Mouse (Mus musculus) layer of hippocampus, postnatal 10 days (tissue): Measurements from ENCODE around the gene Otogl. TPM values are rescaled to one million over a fixed set of nuclear protein-coding genes. Genes with fewer than 3 reads are reported as not detected.

ENCODE experiments used
- DNase-seq, 2 experiments: peaks; one replicate each; pipeline ENCODE4 v3.0.0; 2021; ENCODE audit warnings: low spot score in 2 of 2
- total RNA-seq, 2 experiments: library from RNA; stranded (reverse); gene quantifications; 2 replicates each; pipeline ENCODE4 v1.2.3; 2021

The Otogl gene
- total RNA-seq, 2 experiments from 2014 or later = 1.1 to 1.5 TPM

GRCm38 (mm10) chr10:107913013-107913412, 1.1 kb upstream of the Otogl start:
- no peak for DNase-seq

DNA sequence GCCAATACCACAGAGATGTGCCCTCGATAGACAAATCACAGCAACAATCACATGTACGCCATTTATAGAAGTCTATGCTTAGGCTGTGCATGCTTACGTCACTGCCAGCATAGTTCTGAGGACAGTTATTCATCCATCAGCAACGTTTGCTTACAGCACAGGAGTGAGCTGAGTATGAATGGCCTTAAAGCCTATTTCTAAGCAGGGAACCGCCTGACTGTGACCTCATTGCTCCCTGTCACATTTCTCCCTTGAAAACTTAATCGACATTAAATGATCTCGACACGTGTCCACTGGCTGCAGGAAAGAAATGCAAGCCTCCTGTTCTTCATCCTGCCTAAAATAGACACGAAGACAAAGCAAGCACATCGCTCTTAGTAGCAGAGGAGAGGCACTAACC, 5.5 kb downstream of the Otogl start:
- no peak for DNase-seq

DNA sequence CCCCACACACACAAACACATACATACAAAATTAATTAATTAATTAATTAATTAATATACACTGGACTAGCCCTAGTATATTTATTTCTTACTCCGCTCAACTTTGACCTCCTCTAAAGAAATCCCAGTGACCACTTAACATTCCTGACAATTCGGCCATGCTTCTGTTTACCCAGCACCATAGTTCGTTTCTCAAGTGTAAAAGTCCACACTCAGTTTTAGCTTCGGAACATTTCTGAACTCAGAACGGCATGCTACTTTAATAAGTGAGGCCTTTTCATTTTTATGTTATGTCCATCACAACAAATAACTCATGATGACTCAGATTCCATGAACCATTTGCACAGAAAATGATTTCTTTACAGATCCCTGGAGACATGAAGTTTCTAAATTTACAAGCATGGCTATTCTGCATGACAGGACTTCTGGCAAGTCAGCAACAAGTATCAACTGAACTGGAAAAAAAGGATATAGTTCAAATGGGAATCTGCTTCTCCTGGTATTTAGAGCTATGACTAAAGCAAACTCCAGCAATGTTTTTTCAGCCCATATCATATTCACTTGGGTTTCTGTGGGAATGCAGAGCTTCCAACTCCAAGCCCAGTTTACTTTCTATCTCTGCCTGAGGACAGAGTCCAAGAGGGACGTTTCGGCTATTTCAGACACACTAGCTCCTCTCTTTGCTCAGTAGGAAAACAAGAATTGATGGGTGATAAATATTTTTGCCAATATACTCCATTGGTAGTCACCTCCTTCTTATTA, 6.5 kb downstream of the Otogl start:
- no peak for DNase-seq

- no peak for DNase-seq
Observed at GRCm38 (mm10) chr10:107901958-107902357, 10.0 kb downstream of the Otogl start.

- DNase-seq = no peak
Observed at GRCm38 (mm10) chr10:107901204-107901879, 10.6 kb downstream of the Otogl start.

DNA sequence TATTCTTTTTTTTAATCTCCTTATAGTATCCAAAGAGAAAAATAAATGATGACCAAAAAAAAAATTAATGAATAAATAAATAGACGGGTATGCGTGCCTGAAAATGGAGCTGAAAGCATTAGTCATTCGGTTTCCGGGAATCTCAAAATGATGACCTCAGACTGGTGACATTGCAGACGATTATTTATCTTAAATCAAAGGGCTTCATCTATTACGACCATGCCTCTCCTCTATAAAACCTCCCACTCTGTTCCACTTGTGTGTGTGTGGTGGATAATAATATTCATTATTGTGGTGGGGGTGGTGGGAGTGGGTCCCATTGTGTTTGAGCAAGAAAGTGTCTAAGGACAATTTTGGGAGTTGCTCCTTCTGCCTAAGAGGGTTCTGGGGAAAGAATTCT, 12.0 kb downstream of the Otogl start:
- DNase-seq = no peak

DNA sequence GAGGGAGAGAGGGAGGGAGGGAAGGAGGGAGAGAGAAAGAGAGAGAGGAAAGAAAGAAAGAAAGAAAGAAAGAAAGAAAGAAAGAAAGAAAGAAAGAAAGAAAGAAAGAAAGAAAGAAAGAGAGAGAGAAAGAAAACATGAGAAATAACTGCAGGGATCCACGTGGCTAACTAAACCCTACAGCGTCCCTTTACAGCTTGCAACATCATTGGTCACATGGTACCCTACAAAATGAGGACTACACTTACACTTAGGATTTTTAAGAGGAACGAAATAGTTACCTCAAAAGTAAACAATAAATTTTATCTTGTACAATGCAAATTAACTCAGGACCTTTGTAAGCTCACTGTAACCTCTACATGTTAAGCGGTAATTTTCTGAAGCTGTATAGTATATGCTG, 15.8 kb downstream of the Otogl start:
- DNase-seq = no peak

GRCm38 (mm10) chr10:107894663-107895581, 17.0 kb downstream of the Otogl start:
- DNase-seq = no peak

DNA sequence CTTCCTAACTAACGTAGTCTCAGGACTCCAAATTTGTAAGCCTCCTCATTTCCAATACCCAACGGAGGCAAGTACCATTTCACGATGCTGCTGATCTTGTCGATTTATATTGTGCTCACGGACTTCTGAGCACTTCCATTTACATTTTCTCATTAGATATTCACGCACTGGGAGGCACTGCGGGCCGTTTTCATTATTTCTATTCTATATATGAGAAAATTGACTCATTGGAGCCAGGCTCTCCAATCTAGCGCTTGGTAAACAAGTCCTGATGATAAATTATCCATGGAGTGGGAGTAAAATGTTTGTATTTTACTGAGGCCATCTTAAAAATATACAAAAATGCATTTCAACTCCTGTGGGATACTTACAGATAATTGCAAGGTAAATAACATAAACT, 21.5 kb downstream of the Otogl start:
- no peak for DNase-seq

DNA sequence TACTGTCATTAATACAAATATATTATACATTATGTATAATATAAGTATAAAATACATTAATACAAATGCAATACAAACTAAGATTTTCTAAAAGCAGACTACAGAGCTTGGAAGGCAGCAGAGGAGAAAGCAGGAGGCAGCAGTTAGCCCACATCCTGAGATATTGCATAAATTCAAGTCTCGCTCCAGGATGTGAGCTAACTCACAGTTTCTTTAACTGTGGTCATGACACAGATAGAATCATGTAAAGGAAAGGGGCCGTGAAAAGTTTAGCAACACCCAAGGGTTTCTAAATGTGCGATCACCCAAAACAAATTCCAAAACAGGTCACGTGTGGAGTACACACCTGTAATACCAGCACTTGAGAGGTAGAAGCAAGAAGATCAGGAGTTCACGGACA, 39.4 kb downstream of the Otogl start:
- DNase-seq = no peak

DNA sequence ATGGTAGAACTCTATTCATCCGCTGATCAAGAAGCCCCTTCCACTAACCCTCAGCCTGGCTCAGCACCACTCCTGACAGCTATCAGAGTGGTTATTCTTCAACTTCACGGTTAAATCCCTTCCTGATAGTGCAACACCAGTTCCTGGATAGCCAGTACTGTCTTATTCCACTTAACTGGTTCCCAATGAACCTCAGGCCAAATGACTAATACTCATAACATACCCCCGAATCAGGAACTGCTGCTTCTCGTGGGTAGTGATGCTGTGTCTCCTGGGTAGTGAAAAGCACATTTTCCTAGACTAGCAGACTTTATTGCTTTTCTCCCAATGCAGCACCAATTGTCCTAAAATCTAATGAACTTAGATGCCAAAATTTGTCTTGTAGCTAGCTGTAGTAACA, 39.8 kb downstream of the Otogl start:
- DNase-seq = no peak

DNA sequence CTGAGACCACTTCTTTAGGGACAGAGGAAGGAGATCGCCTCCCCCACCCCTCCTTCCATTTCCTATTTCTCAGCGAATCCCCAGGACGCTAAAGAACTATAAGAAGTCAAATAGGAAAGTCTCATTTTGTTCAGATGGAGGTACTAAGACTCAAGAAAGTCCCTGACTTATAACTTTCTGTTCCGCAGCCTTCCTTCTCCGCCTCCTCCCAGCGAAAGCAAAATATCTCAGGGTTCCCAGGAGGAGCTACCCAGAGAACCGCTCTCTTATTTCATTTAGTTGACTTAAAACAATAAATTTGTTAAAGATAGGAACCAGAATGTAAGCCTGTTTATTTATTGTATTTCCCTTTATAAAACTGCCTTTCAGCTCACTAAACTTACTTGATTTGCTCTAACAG, 41.4 kb downstream of the Otogl start:
- DNase-seq = no peak

DNA sequence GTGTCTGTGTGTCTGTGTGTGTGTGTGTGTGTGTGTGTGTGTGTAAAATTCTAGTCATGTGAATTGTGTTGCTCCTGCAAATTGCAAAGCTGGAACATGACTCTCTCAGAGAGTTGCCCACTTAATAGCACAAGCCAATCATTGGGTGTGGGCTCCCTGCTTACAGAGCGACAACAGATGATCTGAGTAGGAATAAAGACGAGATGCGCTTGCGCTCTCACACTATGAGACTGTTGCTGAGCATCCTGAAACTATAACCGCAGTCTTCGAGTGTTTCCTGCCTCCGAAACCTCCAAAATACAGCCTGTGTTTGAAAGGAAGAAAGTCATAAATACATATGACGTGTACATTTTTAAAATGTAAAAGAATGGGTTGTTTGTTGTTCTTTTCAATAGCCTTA, 43.0 kb downstream of the Otogl start:
- no peak for DNase-seq

GRCm38 (mm10) chr10:107867414-107867813, 44.5 kb downstream of the Otogl start:
- no peak for DNase-seq

DNA sequence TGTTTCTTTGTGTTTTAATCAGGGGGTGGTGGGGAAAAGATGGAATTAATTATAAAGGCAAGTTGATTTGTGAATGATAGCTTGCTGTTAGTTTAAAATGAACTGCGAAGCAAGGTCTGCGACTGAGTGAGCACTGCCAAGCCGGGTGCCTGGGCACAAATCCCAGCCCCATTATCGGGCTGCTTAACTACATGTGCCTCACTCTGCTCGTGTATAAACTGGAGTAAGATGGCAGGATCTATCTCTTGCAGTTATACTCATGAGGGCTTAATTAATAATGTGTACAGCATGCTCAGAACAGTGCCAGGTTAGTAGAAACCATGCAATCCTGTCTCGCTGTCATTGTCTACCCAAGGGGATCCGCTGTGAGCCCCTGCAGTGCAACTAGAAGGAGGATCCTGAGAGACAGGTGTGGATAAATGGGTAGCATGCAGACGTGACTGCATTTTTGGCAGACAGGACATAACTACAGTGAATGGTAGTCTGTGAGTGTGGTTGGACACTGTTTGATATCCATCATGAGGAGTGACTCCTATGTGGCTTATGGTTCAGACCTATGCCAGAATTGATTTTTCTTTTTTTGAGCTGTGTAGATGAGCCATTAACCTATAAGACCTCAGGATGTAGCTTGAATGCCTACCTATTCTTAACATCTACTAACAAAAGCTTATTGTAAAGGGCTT, 51.6 kb downstream of the Otogl start:
- DNase-seq = peak; percentile 50 to 63

DNA sequence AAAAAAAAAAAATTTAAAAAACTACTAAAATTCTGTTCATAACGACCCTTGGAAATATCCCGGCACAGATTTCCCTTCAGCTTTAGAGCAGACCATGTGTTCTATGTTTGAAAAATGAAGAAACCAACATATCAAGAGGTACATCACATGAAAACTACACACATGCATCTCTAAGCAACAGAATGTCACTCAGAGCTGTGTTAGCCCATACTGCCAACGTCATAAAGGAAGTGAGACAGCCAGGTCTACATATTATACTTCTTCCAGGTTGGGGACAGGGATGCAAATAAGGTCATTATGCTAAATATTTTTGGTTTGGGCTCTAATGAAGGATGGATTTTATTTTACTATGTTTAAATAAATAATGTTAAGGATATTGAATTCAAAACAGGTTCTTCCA, 52.7 kb downstream of the Otogl start:
- DNase-seq = no peak

DNA sequence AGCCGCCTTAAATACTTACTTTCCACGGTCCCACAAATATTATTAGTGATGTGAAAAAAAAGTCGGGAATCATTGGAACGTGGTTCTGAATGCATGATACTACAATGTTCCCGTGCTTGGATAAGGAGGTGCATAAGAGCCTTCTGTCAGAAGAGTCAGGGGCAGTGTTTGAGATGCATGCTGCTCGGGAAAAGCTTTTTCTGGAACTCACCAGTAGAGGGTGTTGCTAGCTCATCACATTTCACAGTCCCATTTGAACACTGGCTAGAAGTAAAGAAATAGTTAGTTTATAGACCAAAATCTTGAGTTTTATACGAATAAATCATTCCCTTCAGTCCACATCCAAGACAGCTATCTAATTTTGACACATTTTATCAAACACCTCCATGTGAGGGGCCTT, 53.2 kb downstream of the Otogl start:
- DNase-seq = peak; percentile 28 to 53

GRCm38 (mm10) chr10:107844906-107845305, 67.0 kb downstream of the Otogl start:
- no peak for DNase-seq

- DNase-seq = no peak
Observed at GRCm38 (mm10) chr10:107834452-107835239, 77.3 kb downstream of the Otogl start.

DNA sequence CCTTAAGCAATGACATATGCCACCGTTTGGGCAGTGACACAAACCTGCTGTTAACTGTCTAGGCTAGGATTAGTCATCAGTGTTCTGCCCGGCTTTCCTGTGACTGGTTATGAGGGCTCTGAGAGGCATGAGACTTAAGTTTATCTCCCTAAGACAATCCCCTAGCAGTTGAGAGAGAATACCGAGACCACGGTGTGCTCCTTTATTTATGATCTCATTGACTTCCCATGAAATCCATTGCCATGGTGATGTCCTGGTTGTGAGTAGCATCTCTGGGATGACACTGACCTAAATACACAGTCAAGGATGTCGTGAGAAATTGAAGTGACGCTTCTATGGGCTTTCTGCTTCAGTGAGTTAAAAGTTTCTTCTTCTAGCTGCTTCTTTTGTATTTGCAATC, 82.8 kb downstream of the Otogl start:
- no peak for DNase-seq
